In the genomic region with DNA sequence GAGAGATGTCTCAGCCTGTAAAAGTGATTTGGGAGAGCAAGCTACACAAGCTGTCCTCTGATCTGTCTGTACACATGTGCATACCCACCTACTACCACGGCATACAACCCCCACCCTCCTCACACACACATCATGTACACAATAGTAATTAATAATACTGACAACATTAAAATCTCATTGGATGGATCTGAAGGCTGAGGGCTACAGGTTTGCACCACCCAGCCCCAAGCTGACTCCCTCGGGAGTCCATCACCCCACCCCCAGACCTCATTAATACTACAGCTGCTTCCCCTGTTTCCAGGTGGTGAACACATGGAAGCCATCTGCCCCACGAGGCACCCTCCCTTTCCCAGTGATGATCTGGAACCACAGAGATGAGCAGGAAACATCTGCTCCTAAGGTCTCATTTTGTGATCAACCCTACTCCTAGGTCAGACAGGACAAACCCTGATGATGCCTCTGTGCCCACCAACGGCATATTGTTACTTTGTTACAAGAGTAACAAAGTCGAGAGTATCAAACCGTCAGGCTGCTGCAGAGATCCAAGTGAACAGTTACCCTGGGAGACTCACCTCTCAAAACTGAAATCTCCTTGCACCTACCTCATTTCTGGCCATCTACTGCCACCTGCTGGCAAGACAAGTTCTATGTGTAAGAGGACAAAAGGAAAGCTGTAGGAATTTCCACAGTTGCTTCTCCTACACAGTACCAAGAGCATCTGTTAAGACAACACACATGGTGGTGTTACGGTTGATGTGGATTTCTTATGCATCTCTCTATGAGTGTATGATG, we compare ENCODE assay signal across 7 mouse cellular contexts.
DNase-seq lines count a peak whose midpoint lies in the region; ATAC-seq and TF ChIP-seq lines count a peak whose summit lies in the region.

No protein-coding gene starts in this region.

- H3K4me2 ChIP-seq in intestine, postnatal 0 days (replicated peaks; ENCODE audit: low read depth) = no peak overlapping the region
- no peak overlapping the region for H3K4me2 ChIP-seq in midbrain, embryonic 13.5 days (replicated peaks)

- H3K27me3 ChIP-seq in intestine, postnatal 0 days (replicated peaks; ENCODE audit: control insufficient read depth, insufficient read depth, low read length) = no peaks in the 10 kb centered on the region
- no peaks in the 10 kb centered on the region for H3K27me3 ChIP-seq in midbrain, embryonic 13.5 days

- ATAC-seq in intestine, postnatal 0 days = 0 out of 2 replicates have a peak, but pooled peaks have one; percentile 41
- ATAC-seq in midbrain, embryonic 13.5 days = peak; percentile 77

- 22% methylated on average over 7 of the region's 7 CpGs for WGBS in intestine, postnatal 0 days
- WGBS in midbrain, embryonic 13.5 days = 36% methylated on average over 7 of the region's 7 CpGs

- no peaks in the 10 kb centered on the region for H3K4me1 ChIP-seq in intestine, postnatal 0 days (replicated peaks; ENCODE audit: control insufficient read depth, insufficient read depth, low read length)
- H3K4me1 ChIP-seq in midbrain, embryonic 13.5 days (replicated peaks) = peaks cover 9% of the 10 kb centered on the region; the same call in 1 of the 2 replicates

- peak; percentile 81 for TF ChIP-seq CTCF in gastrocnemius, adult 2 months (IDR thresholded peaks at IDR 0.05)
- peak; percentile 94 for TF ChIP-seq CTCF in intestine, postnatal 0 days (IDR thresholded peaks at IDR 0.05; ENCODE audit: low read depth)

- H3K9ac ChIP-seq in intestine, postnatal 0 days (ENCODE audit: low read depth, low read length) = no peak overlapping the region
- H3K9ac ChIP-seq in midbrain, embryonic 13.5 days (replicated peaks) = no peak overlapping the region

- DNase-seq in adrenal gland, adult 18-20 months (ENCODE audit: low spot score in 2 of 2) = peak; percentile 74 to 82
- peak; percentile 78 to 86 for DNase-seq in cerebellum, postnatal 36 days
- peak; percentile 81 for DNase-seq in gastrocnemius, adult 2 months
- DNase-seq in left cerebral cortex, postnatal 14 days (ENCODE audit: low spot score in 2 of 2) = peak; percentile 90 to 92
- peak; percentile 9 to 10 for DNase-seq in spleen, postnatal 36 days (ENCODE audit: low spot score in 2 of 2)

- no peaks in the 10 kb centered on the region for H3K9me3 ChIP-seq in intestine, postnatal 0 days (ENCODE audit: control insufficient read depth)
- H3K9me3 ChIP-seq in midbrain, embryonic 13.5 days = no peaks in the 10 kb centered on the region

- H3K36me3 ChIP-seq in intestine, postnatal 0 days (ENCODE audit: control insufficient read depth, insufficient read depth) = no peaks in the 10 kb centered on the region
- no peaks in the 10 kb centered on the region for H3K36me3 ChIP-seq in midbrain, embryonic 13.5 days

- no peak overlapping the region for H3K4me3 ChIP-seq in gastrocnemius, adult 2 months
- no peak overlapping the region for H3K4me3 ChIP-seq in intestine, postnatal 0 days (ENCODE audit: low read depth, low read length)
- no peak overlapping the region for H3K4me3 ChIP-seq in midbrain, embryonic 13.5 days (replicated peaks)

- H3K27ac ChIP-seq in gastrocnemius, adult 2 months = no peak overlapping the region
- no peak overlapping the region for H3K27ac ChIP-seq in intestine, postnatal 0 days (ENCODE audit: low read depth, low read length)
- no peak overlapping the region for H3K27ac ChIP-seq in midbrain, embryonic 13.5 days

- intact Hi-C loops in gastrocnemius, adult 2 months (cut with DNase I) = loop anchor here (1.0 to 10.0 kb wide), 2 partner anchors 194 to 425 kb away; no protein-coding TSS in a partner anchor
- intact Hi-C loops in left cerebral cortex, postnatal 14 days (cut with DNase I) = loop anchor here (5.0 to 10.0 kb wide), 4 partner anchors 132 to 422 kb away; partner anchors contain the start of gene Tfcp2l1

Comparison
In these comparisons a context has a peak if more than half of its experiments do, and no peak if none do; other contexts are left out.
1. DNase-seq: peak in every context shown above with its lines; median percentile 91 in left cerebral cortex, postnatal 14 days; 82 in cerebellum, postnatal 36 days; 81 in gastrocnemius, adult 2 months; 78 in adrenal gland, adult 18-20 months; 10 in spleen, postnatal 36 days.